Comparison of ENCODE assay signal across 10 mouse cellular contexts in genomic region chr5:75922677-75923076, GRCm38 (mm10). TPM values are rescaled to one million over a fixed set of nuclear protein-coding genes. Genes with fewer than 3 reads are reported as not detected.
DNase-seq lines count a peak whose midpoint lies in the region; ATAC-seq and TF ChIP-seq lines count a peak whose summit lies in the region.
"Had no signal": no experiment of that assay in that cellular context is flagged by ENCODE, and none has a peak within 500 bp of the region (broad histone marks: within the 10 kb centered on the region; RNA-seq: fewer than 3 reads in every experiment).

No protein-coding gene starts in this region.

- no peak overlapping the region for H3K4me3 ChIP-seq in lung, adult 2 months (replicated peaks; ENCODE audit: extremely low read depth, low read depth, low read length)
- H3K4me3 ChIP-seq in heart, embryonic 13.5 days = no peak overlapping the region
- H3K4me3 ChIP-seq in stomach, embryonic 16.5 days (replicated peaks; ENCODE audit: low read length) = no peak overlapping the region
- H3K4me3 ChIP-seq: forebrain, embryonic 10.5 days had no signal

- no peak overlapping the region for H3K9ac ChIP-seq in heart, embryonic 13.5 days
- no peak overlapping the region for H3K9ac ChIP-seq in stomach, embryonic 16.5 days (ENCODE audit: low read length)

- H3K36me3 ChIP-seq in heart, embryonic 13.5 days = no peaks in the 10 kb centered on the region
- no peaks in the 10 kb centered on the region for H3K36me3 ChIP-seq in stomach, embryonic 16.5 days (ENCODE audit: control insufficient read depth, insufficient read depth, low read length)
- H3K36me3 ChIP-seq: forebrain, embryonic 10.5 days had no signal

- H3K4me1 ChIP-seq in lung, adult 2 months (ENCODE audit: control insufficient read depth, insufficient read depth, low read length) = peaks cover 10% of the 10 kb centered on the region
- H3K4me1 ChIP-seq in heart, embryonic 13.5 days = peaks cover 26% of the 10 kb centered on the region
- 0 out of 2 replicates have a peak, but pooled peaks cover 6% of the 10 kb centered on the region for H3K4me1 ChIP-seq in stomach, embryonic 16.5 days (ENCODE audit: control insufficient read depth, insufficient read depth, low read length)

- DNase-seq in lung, adult 18-20 months = peak; percentile 44 to 67
- DNase-seq in lung, adult 2 months = no peak
- DNase-seq in kidney, postnatal 10 days = peak; percentile 62
- DNase-seq in urinary bladder, postnatal 14 days (ENCODE audit: low spot score) = no peak
- DNase-seq in left cerebral cortex, adult 9 months (ENCODE audit: low spot score in 2 of 2) = no peak
- DNase-seq in retina, embryonic 14.5 days (ENCODE audit: low spot score) = no peak
- DNase-seq: cerebellum, postnatal 14 days had no signal

- H3K27me3 ChIP-seq in heart, embryonic 13.5 days (replicated peaks) = no peaks in the 10 kb centered on the region
- H3K27me3 ChIP-seq in stomach, embryonic 16.5 days (ENCODE audit: control insufficient read depth, insufficient read depth, low read length) = no peaks in the 10 kb centered on the region

- TF ChIP-seq CTCF in lung, adult 2 months (IDR thresholded peaks at IDR 0.05; ENCODE audit: insufficient read depth, low read length) = no peak

- no peak overlapping the region for H3K4me2 ChIP-seq in heart, embryonic 13.5 days
- H3K4me2 ChIP-seq in stomach, embryonic 16.5 days (ENCODE audit: low read depth, low read length) = no peak overlapping the region

- no peak for ATAC-seq in heart, embryonic 13.5 days (ENCODE audit: extremely low read depth, insufficient number of reproducible peaks, low FRiP score, low TSS enrichment)
- no peak for ATAC-seq in stomach, embryonic 16.5 days (ENCODE audit: insufficient read depth, low FRiP score)

- 35% methylated on average over 6 of the region's 6 CpGs for WGBS in lung, adult 2 months
- WGBS in heart, embryonic 13.5 days = 54% methylated on average over 6 of the region's 6 CpGs
- 55% methylated on average over 6 of the region's 6 CpGs for WGBS in stomach, embryonic 16.5 days

- H3K9me3 ChIP-seq in heart, embryonic 13.5 days = no peaks in the 10 kb centered on the region
- H3K9me3 ChIP-seq in stomach, embryonic 16.5 days (replicated peaks; ENCODE audit: control insufficient read depth, low read length) = no peaks in the 10 kb centered on the region
- H3K9me3 ChIP-seq: forebrain, embryonic 10.5 days had no signal

- H3K27ac ChIP-seq in heart, embryonic 13.5 days (replicated peaks) = peak overlapping the region; percentile 65
- H3K27ac ChIP-seq in stomach, embryonic 16.5 days (ENCODE audit: low read length) = peak overlapping the region; percentile 51; the same call in 1 of the 2 replicates

- TF ChIP-seq POLR2A in lung, adult 2 months (IDR thresholded peaks at IDR 0.05; ENCODE audit: borderline replicate concordance, extremely low read depth, low read depth, low read length) = no peak

RNA-seq across cellular contexts. Expression of gene Kdr, which starts 55.6 kb away (rescaled TPM):
- 71.7 and 106 TPM in 2 replicates for polyA plus RNA-seq in lung, adult 2 months (2012; rRNA removed)
- polyA plus RNA-seq in heart, embryonic 13.5 days (2015; fragmentation: Nextera tagmentation; extraction: Ambion mirVana) = 32.7 and 35.0 TPM in 2 replicates
- polyA plus RNA-seq in stomach, embryonic 16.5 days (2015; fragmentation: Nextera tagmentation; extraction: Ambion mirVana) = 26.3 and 28.1 TPM in 2 replicates

Comparison
In these comparisons a context has a peak if more than half of its experiments do, and no peak if none do; other contexts are left out.
1. DNase-seq: peak in lung, adult 18-20 months (2 of 2) and kidney, postnatal 10 days (single experiment); none in lung, adult 2 months (single experiment), urinary bladder, postnatal 14 days (single experiment), left cerebral cortex, adult 9 months (0 of 2) and retina, embryonic 14.5 days (single experiment).